Mouse (Mus musculus) left cerebral cortex, adult 2 months (tissue): ENCODE measurements around the gene 1700001L19Rik. TPM values are rescaled to one million over a fixed set of nuclear protein-coding genes. Genes with fewer than 3 reads are reported as not detected.

Experiments used
- DNase-seq, 2 experiments: peaks; one replicate each; pipeline ENCODE4 v3.0.0; 2021 to 2022; ENCODE audit warnings: low spot score in 2 of 2, mixed read lengths in 1 of 2; ENCODE audit errors: extremely low spot score in 1 of 2
- H3K27ac ChIP-seq: fragments of 200-600 bp; 2 replicates; pipeline ENCODE4 v1.8.1; 2022
- H3K4me3 ChIP-seq: fragments of 200-600 bp; 2 replicates; pipeline ENCODE4 v1.8.1; 2022
- CTCF ChIP-seq: fragments of 200-600 bp; IDR thresholded peaks from 2 replicates; pipeline ENCODE4 v1.8.1; 2022; ENCODE audit warnings: antibody characterized with exemption, mild to moderate bottlenecking, moderate library complexity
- intact Hi-C: fragments of 180-260 bp; cut with DNase I; formaldehyde crosslinking; loops from one replicate; pipeline ENCODE4 v1.15.1; 2025
- total RNA-seq, 2 experiments: library from RNA; stranded (reverse); gene quantifications; 2 replicates each; pipeline ENCODE4 v1.2.3; 2021

Gene 1700001L19Rik
- total RNA-seq, 2 experiments from 2014 or later, result 19.9 to 22.0 TPM

GRCm38 (mm10) chr13:68581747-68582516, 15.3 kb upstream of the 1700001L19Rik start, which contains the start of the genes Mtrr and Fastkd3:
Mtrr (minus strand) TSS chr13:68582149.
Fastkd3 (plus strand) TSS chr13:68582234.
- no peak for TF ChIP-seq CTCF
- peak; percentile 99 for DNase-seq
- intact Hi-C loops, result no loop called here
- peak within 1 kb of the TSS; percentile 86 for H3K27ac ChIP-seq
- peak within 1 kb of the TSS; percentile 77 for H3K4me3 ChIP-seq

GRCm38 (mm10) chr13:68582517-68582780, 14.8 kb upstream of the 1700001L19Rik start:
- Histone ChIP-seq H3K27ac (peak overlapping the region; percentile 86), H3K4me3 (peak overlapping the region; percentile 77)
- intact Hi-C loops, result no loop called here
- no peak for TF ChIP-seq CTCF
- no peak for DNase-seq

- intact Hi-C loops, result no loop called here
- no peak for DNase-seq
- Histone ChIP-seq H3K27ac (no peak overlapping the region), H3K4me3 (no peak overlapping the region)
- TF ChIP-seq CTCF, result no peak
Observed at GRCm38 (mm10) chr13:68583961-68584360, 13.3 kb upstream of the 1700001L19Rik start.

GRCm38 (mm10) chr13:68585441-68585840, 11.8 kb upstream of the 1700001L19Rik start:
- no peak for TF ChIP-seq CTCF
- intact Hi-C loops, result no loop called here
- Histone ChIP-seq H3K27ac (no peak overlapping the region), H3K4me3 (no peak overlapping the region)
- no peak for DNase-seq

GRCm38 (mm10) chr13:68588352-68588751, 8.9 kb upstream of the 1700001L19Rik start:
- H3K4me3 ChIP-seq, result no peak overlapping the region
- TF ChIP-seq CTCF, result no peak
- DNase-seq, result no peak
- intact Hi-C loops, result no loop called here
- H3K27ac ChIP-seq, result no peak overlapping the region

GRCm38 (mm10) chr13:68593797-68594196, 3.4 kb upstream of the 1700001L19Rik start:
- no peak for DNase-seq
- Histone ChIP-seq H3K27ac (no peak overlapping the region), H3K4me3 (no peak overlapping the region)
- TF ChIP-seq CTCF, result peak; percentile 34
- intact Hi-C loops, result loop anchor here (10.0 kb wide), 1 partner anchor 1011 kb away; no protein-coding TSS in a partner anchor

GRCm38 (mm10) chr13:68597667-68598066, 446 bp downstream of the 1700001L19Rik start:
- TF ChIP-seq CTCF, result no peak
- DNase-seq, result peak in 1 of 2 experiments; percentile 23
- peak overlapping the region; percentile 56 for H3K4me3 ChIP-seq
- intact Hi-C loops, result loop anchor here (10.0 kb wide), 1 partner anchor 1007 kb away; no protein-coding TSS in a partner anchor
- H3K27ac ChIP-seq, result peak overlapping the region; percentile 75

GRCm38 (mm10) chr13:68598953-68599352, 1.7 kb downstream of the 1700001L19Rik start:
- Histone ChIP-seq H3K27ac (no peak overlapping the region), H3K4me3 (no peak overlapping the region)
- TF ChIP-seq CTCF, result peak; percentile 45
- no peak for DNase-seq
- intact Hi-C loops, result loop anchor here (10.0 kb wide), 1 partner anchor 1006 kb away; no protein-coding TSS in a partner anchor

GRCm38 (mm10) chr13:68601184-68601583, 4.0 kb downstream of the 1700001L19Rik start:
- peak overlapping the region; percentile 69; the same call in 1 of the 2 replicates for H3K27ac ChIP-seq

GRCm38 (mm10) chr13:68603085-68603484, 5.9 kb downstream of the 1700001L19Rik start:
- Histone ChIP-seq H3K4me3 (no peak overlapping the region), H3K27ac (peak overlapping the region; percentile 63; the same call in 1 of the 2 replicates)
- no peak for DNase-seq
- no peak for TF ChIP-seq CTCF
- intact Hi-C loops, result loop anchor here (2.0 to 10.0 kb wide), 3 partner anchors 482 to 879 kb away; no protein-coding TSS in a partner anchor

More at GRCm38 (mm10) chr13:68601184-68601583, 4.0 kb downstream of the 1700001L19Rik start:
- TF ChIP-seq CTCF, result peak; percentile 79
- H3K4me3 ChIP-seq, result no peak overlapping the region
- peak in 1 of 2 experiments; percentile 51 for DNase-seq
- intact Hi-C loops, result loop anchor here (2.0 to 10.0 kb wide), 3 partner anchors 402 to 881 kb away; no protein-coding TSS in a partner anchor

GRCm38 (mm10) chr13:68605689-68606126, 8.5 kb downstream of the 1700001L19Rik start:
- peak in 1 of 2 experiments; percentile 42 for DNase-seq
- intact Hi-C loops, result loop anchor here (10.0 kb wide), 1 partner anchor 479 kb away; no protein-coding TSS in a partner anchor
- no peak for TF ChIP-seq CTCF
- Histone ChIP-seq H3K4me3 (no peak overlapping the region), H3K27ac (no peak overlapping the region)
